Mouse (Mus musculus): Measurements from ENCODE around the gene Prkaca. TPM values are rescaled to one million over a fixed set of nuclear protein-coding genes. Genes with fewer than 3 reads are reported as not detected.
A peak's percentile ranks its signal among the peaks of the same experiment; 100 is the strongest.

Gene Prkaca
- total RNA-seq (2021): 100 to 1,000 TPM; 269 to 327 TPM
- 125 and 154 TPM in 2 replicates for polyA plus RNA-seq (2012; rRNA removed)
- long read RNA-seq, transcript Prkaca-201 (10 exons, 2,276 nt): major isoform, 391 of 412 reads
- long read RNA-seq, partial matches to known transcripts: 15 of 412 reads
- long read RNA-seq, other reads (novel, unspliced or antisense): 6 of 412 reads

DNA sequence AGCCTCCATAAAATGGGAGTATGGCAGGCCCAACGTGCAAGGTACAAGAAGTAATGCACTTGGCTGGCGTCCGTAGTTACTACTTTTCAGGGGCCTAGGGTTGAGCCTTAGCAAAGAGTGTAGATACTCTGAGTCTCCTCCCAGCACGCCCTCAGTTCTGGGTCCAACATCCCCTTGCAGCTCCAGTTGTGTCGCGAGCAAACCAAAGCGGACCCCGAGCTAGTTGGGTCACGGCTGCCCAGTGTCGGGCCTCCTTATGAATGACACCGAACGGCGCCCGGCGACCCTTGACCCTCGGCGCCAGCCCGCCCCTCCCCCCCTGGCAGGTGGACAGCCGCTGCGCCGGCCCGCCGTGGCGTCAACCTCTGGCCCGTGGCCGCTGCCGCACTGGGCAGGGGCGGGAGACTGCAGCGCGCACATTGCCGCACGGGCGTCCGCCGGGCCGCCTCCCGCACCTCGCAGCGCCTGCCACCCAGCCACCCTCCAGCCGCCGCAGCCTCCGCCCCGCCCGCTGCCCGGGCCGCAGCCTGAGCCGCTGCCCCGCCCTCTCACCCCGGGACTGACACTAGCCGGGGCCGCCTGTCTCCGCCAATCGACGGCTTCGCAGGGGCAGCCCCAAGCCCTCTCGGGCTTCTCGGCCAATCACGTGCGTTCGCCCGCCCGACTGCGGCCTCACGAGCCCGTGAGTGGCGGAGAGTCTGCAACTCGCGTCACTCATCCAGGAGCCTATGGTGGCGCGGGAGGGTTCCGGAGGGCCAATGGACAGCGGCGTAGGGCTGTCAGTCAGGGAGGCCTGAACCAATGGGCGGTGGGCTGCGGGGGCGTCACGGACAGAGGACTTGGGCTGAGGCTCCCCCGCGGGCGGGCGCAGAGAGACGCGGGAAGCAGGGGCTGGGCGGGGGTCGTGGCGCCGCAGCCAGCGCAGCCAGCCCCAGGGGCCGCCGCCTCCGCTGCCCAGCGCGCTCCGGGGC, at the start of gene Prkaca:
TSS of gene Prkaca (plus strand) at position 844 of the 971 bp plus-strand sequence.
- peak; percentile 99 for DNase-seq

DNA sequence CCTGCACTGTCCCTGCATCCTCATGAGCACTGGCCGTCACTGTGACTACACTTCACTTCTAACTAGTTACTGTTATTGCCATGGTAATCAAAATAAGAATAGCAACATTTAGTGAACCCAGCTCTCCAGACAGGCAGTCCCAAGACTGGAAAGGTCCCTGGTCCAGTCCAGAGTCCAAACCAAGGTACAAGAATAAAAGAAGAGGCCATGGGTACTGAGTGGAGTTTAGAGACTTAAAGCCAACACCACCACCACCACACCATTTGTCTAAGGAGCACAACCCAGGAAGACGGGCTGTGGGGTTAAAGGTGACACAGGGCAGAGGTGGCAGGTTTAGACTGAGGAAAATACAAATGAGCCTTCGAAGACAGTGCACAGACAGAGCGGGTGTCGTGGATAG, 48.2 kb upstream of the Prkaca start:
- no peak for DNase-seq

DNA sequence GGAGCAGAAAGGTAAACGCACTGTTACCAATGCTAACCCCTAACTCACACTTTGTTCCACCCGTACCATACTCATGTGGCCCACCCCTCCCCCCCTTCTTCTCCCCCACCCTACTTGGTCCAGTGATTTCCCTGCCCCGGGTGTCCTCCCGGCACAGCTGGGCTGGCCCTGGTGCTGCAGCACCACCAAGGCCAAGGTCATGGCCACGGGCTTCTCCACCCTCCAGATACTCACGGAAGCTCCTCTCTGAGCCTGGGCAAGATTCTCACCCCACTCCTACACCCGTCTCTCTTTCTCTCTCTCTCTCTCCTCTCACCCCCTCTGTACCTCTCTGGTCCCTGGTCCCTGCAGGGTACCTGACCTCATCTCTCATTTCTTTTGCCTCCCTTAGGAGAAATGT, 46.5 kb upstream of the Prkaca start:
- peak; percentile 89 for DNase-seq

DNA sequence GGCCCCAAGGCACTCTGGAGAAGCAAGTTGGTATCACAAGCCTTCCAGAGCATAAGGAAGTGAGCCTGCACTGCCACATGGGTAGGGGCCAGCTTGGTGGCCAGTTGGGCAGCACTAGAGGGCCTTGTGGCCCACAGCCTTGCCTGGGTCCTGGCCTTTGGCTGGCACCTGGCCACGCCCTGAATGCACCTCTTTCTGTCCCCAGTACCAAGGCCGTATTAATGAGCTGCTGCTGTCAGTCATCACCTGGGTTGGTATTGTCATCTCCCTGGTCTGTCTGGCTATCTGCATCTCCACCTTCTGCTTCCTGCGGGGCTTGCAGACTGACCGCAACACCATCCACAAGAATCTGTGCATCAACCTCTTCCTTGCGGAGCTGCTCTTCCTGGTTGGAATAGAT, 38.6 kb upstream of the Prkaca start:
- no peak for DNase-seq

DNA sequence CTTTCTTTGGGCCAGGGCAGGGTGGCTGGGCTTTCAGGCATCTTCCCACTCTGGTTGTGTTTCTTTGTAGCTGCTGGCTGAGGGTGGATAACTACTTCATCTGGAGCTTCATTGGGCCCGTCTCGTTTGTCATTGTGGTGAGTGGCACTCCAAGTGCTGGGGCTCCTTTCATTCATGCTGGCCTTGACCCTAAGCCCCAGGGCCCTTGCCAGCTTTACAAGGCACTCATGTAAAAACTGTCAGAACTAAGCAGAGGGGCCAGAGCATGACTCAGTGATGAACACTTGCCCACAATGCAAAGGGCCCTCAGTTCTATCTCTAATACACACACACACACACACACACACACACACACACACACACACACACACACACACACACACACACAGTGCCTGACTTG, 37.8 kb upstream of the Prkaca start:
- peak; percentile 66 for DNase-seq

DNA sequence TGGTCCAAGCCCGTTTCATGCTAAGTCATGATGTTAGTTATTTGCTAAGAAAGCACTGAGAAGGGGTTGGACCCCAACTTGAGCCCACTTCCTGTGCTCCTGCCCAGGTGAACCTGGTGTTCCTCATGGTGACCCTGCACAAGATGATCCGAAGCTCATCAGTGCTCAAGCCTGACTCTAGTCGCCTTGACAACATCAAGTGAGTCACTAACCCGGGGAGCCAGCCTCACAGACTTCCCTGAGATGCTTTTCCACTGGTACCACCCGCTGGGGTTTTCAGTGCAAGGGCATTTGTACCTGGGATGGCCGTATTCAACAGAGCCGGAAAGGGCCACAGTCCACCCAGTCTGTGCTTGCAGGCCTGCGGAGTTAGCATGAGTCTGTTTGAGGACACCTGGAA, 37.4 kb upstream of the Prkaca start:
- no peak for DNase-seq

DNA sequence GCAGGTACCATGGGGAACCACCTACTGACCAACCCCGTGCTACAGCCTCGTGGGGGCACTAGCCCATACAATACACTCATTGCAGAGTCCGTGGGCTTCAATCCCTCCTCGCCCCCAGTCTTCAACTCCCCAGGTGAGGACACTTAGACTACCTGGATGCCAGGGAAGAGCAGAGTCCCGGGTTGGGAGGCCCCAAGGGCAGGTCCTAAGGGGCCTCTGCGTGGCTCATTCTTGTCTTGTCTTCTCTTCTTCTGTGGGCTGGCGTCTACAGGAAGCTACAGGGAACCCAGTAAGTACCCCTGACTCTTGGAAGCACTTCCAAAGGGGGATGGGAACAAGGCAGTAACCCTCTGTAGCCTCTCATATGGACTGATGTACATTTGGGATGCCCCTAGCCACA, 35.1 kb upstream of the Prkaca start:
- no peak for DNase-seq

DNA sequence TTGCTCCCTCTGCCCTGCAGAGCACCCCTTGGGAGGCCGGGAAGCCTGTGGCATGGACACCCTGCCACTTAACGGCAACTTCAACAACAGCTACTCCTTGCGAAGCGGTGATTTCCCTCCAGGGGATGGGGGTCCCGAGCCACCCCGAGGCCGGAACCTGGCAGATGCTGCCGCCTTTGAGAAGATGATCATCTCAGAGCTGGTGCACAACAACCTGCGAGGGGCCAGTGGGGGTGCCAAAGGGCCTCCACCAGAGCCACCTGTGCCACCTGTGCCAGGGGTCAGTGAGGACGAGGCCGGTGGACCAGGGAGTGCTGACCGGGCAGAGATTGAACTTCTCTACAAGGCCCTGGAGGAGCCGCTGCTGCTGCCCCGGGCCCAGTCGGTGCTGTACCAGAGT, 34.5 kb upstream of the Prkaca start:
- no peak for DNase-seq

DNA sequence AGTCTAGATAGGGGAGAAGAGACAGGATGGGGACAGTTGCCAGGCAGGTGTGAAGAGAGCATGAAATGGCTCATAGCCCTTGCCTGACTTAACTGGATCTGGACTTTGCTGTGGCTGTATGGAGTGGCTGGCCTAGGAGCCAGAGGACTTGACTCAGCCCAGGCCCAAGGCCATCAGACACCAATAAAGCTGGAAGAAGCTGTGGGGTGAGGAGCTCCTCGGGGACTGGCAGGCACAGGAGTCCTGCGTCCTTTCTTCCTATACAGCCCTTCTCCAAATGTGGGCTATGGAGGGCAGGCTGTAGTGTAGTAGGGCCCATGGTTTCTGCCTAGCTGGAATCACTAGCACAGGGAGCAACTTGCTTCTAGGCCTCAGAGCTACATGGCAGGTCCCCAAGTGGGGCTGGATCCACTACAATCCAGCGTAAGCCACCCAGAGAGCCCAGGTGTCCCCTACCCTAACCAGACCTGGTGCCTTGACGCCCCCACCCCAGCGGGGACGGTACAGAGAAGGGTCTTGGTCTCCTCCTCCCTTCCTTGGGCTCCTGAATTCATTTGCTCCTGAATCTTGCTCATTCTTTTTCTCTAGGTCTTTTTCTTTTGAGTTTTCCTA, 31.6 kb upstream of the Prkaca start:
- peak; percentile 75 for DNase-seq

DNA sequence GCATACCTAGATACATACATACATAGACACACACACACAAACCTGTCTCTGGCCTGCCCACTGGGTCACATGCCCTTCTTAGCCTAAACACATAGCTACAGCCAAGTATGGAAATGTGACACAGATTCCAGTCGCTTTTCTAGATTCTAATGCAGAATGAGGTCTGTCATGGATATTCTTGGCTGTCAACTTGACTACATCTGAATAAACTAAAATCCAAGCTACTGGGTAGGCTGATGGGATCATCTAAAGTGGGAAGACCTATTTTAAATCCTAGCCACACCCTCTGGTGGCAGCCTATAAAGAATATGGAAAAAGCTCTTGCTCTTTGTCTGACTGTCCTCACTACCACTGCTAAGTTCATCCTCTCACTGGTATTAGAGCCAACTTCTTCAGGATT, 30.3 kb upstream of the Prkaca start:
- no peak for DNase-seq

DNA sequence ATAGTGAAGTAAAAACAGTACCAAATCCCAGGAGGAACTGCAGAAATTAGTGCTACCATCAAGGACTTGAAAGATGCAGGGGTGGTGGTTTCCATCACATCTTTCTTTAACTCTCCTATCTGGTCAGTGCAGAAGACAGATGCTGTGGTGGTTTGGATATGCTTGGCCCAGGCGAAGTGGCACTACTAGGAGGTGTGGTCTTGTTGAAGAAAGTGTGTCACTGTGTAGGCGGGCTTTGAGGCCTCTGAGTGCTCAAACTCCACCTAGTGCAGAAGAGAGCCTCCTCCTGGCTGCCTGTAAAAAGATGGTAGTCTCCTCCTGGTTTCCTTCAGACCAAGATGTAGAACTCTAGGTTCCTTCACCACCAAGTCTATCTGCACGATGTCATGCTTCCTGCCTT, 27.3 kb upstream of the Prkaca start:
- DNase-seq: no peak

DNA sequence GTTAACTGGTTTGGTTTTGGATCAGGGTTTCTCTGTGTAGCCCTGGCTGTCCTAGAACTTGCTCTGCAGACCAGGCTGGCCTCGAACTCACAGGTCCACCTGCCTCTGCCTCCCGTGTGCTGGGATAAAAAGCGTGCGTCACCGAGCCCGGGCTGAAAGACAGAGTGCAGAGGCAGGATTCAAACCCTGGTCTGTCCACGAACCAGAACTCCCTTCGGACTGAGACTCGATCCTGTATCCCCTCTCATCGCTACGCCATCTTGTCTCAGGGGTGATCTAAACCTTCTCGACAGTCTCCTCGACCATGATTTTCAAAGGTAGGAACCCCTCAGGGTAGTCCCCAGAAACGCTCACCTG, 18.1 kb upstream of the Prkaca start:
- no peak for DNase-seq

DNA sequence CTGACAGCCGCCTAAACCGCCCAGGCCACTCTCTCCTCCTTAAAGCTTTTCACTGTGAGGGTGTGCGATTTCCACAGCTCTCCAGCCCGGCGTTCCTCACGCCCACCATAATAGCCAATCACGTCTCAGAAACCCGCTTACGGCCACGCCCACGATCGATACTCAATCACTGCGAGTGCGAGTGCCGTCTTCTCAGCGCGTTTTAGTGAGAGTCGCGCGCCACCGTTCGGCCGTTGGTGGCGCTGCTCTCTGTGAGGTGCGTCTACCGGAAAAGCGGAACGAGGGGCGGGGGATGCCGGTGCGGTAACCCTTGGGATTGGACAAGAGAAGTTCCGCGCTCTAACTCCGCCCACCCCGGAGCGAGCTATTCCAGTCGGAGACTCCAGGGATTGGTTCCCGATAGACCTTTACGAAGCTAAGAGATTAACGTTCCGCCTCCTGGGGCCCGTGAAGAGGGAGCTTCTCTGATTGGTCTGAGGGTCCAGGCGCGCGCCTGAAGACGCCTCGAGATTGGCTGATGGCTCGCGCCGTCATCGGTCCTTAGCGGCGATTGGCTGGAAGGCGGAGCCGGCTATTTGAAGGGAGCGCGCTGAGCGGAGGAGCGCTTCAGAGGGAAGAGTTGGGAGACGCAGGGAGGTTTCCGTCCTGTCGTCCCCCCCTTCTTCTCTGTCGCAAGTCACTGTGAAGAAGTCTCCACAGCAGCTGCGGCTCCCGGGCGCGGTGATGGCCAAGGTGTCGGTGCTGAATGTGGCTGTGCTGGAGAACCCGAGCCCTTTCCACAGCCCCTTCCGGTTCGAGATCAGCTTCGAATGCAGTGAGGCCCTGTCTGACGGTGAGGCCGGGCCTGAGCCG, 17.5 kb upstream of the Prkaca start, which contains the start of the genes Gm10644 and Asf1b:
TSS of gene Gm10644 (minus strand) at position 100 of the 852 bp plus-strand sequence.
TSS of gene Asf1b (plus strand) at position 402 of the 852 bp plus-strand sequence.
- DNase-seq: peak; percentile 99

DNA sequence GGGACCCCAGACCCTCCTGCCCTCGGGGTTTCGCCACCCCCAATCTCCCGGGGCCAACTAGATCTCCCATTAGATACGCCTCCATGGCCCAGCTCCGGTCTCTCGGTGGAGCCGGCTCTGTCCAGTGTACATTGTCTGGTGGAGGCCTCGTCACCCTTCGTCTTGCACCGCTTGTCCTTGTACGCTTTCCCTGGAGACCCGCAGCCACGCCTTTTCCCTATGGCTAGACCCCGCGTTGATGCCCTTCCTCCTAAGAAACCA, 16.9 kb upstream of the Prkaca start:
- no peak for DNase-seq

DNA sequence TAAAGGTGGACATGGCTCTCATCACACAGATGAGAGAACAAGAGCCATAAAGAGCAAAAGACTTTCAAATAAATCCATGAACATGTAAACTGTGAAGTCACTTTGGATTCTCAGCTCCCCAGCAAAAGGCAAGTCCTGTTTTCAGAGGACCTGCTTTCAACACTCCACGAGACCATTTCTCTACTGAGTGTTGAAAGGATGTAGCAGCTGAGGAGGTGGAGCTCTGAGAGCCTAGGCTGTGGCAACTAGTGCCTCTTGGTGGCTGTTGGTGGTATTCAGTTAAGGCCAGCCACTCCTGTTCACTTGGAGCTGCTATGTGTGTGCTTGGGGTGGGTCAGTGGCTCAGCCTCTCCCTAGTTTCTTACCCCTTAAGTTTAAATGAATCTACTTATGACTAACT, 16.0 kb upstream of the Prkaca start:
- no peak for DNase-seq

DNA sequence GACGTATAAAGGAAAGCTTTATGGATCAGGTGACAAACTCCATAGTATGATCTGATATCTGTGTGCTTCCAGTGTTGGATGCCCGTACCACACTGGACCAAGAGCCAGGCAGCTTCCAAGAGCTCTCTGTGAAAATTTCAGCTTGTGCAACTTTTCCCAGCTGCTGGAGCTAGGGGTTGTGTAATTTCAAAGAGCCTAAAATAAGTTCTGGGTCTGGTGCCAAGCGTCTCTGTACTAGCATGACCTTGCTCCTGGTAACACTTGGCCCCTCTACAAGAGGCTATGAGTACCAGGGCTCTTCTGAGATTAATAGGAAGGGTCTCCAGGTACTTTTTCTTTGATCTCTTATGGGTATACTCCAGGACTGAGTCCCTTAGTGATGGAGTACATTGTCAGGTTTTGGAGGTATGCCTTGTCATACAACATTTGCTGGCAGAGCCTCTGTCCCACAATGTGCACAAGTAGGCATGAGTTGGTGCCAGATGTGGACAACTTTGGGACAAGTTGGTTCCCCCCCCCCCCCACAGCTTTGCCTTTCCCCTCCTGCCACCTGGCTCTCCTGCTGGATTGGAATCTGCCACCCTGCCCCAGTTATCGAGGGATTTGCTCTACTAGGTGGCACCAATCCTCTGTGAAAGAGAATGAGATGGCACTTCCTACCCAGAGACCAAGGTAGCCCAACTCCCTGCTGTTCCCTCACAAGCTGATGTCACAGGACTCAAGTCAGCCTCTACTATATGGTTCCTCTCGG, 8.6 kb upstream of the Prkaca start:
- DNase-seq: peak; percentile 80

DNA sequence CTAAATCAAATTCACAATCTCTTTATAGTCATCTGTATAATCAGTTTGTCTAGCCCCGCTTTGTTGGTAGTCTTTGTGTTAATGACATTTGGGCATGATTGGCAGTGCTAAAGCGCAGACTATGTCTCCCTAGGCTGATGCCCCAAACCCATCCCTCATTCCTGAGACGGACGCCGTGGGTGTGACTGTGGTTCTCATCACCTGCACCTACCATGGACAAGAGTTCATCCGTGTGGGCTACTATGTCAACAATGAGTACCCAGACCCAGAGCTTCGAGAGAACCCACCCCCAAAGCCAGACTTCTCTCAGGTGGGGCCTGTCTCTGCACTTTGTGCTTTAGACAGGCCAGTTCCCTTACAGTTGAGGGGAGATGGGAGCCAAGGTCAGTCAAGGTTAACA, 5.1 kb upstream of the Prkaca start:
- DNase-seq: no peak

DNA sequence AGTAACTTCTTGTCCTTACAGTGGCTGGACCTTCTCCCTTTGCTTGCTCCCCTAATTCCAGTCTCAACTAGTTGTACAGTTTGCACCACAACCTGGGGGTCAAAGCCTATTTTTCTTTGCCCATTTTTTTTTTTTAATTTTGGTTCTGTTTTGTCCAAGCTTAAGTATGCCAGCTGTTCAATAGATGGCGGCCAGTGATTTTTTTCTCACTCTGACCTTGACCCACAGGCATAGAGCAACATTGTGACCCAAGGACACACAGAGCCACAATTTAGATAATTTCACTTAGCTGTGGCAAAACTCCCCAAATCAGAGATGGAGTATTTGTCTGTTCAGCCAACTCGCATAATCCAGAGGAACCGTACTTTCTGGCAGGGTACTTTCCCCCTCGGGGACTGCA, 1.7 kb upstream of the Prkaca start:
- DNase-seq: peak; percentile 62

DNA sequence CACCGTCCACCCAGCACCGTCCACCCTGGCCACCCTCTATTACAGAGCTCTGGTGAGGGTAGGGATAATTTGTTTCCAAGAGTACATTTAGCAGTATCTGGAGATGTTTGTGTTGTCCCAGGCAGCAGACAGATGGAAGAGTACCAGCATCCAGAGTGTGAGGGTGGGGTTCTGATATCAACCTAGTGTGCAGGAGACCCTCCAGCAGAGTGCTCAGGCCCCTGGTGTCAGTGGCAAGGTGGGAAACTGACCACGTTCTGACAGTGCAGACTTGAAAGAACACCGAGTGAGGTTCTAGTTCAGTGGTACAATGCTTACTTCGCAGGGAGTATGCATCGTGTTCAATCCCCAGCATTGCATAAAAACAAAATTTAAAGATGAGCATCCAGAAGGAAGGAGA, 1.1 kb upstream of the Prkaca start:
- peak; percentile 38 for DNase-seq

DNA sequence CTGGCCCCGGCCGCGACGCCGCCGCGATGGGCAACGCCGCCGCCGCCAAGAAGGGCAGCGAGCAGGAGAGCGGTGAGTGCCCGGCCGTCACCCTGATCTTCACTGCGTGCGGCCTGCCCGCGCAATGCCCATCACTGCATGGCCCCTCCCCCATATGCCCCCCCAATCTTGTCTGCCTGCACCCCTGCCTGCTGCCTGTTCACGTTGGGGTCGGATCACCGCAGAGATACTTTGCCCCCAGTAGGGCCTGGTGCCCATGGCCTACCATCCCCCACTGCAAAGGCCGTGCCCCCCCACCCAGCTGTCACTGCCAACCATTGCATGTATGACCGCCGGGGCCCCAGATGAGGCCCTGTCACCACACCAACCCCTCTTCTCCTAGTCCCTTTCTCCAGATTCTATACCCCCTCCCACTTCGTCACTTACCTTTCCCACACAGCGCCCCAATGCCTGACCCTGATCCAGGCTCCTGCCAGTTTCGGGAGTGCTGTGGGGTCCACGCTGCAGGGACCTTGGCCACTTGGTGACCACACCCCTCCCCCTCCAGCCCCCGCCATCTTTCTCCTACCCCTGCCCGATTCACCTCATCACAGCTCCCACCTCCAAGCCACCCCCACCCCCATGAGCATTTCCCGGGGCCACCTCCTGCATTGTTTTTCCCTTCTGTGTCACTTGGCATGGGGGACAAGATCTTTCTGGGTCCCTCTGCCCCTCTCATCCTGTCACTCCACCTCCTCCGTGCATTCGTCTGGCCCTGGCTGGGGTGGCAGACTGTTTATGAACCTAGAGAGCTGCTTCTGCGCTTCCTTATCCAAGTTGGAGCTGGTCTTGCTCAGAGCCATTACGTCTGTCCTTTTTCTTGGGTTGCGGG, 603 bp downstream of the Prkaca start:
- peak; percentile 31 for DNase-seq

DNA sequence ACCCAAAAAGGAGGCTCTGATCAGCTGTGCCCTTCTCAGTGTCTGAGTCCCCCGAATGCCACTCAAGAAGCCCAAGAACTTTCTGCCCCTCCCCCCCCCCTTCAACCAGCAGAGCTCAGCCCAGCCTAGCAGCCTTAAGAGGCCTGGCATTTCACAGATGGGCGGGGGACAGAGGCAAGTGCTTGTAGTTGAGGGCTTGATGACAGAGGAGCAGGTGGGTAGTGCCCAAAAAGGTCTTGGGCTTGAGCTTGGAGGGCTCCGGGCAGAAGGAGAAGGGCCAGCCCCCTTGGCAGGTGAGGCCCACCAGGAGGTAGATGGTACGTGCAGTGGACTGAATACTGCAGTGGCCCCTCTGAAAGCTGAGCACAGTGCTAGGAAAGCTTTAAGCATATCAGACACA, 1.7 kb downstream of the Prkaca start:
- no peak for DNase-seq

Measured in adrenal gland, adult 2 months (tissue).